Mouse (Mus musculus) hindbrain, embryonic 14.5 days (tissue): ENCODE measurements around the gene Kif3b. TPM values are rescaled to one million over a fixed set of nuclear protein-coding genes. Genes with fewer than 3 reads are reported as not detected.
"Not testable (repeated sequence)": the region's sequence is repeated elsewhere in the genome, so short reads cannot be mapped to it uniquely, and the experiment has no call there.

Source experiments
- ATAC-seq: fragments of 200-750 bp; cut with Nextera tagmentation; 2 replicates; pipeline ENCODE4 v1.8.0; 2017; ENCODE audit warnings: moderate number of reproducible peaks, mild to moderate bottlenecking, moderate TSS enrichment, moderate library complexity; ENCODE audit not compliant: low FRiP score
- DNase-seq: peaks from one replicate; pipeline ENCODE4 v3.0.0-alpha.2; 2015; ENCODE audit warnings: low spot score
- H3K27ac ChIP-seq: fragments of 300-500 bp; sonication (generic); 2 replicates; pipeline ENCODE4 v1.5.1; 2014; ENCODE audit warnings: mild to moderate bottlenecking, moderate library complexity
- H3K27me3 ChIP-seq: fragments of 300-500 bp; sonication (generic); 2 replicates; pipeline ENCODE4 v1.6.1; 2014; ENCODE audit warnings: mild to moderate bottlenecking, low read length, mixed read lengths; ENCODE audit not compliant: control insufficient read depth, insufficient read depth
- H3K36me3 ChIP-seq: fragments of 300-500 bp; sonication (generic); replicated peaks from 2 replicates; pipeline ENCODE4 v1.6.1; 2014; ENCODE audit not compliant: control insufficient read depth, insufficient read depth
- H3K4me1 ChIP-seq: fragments of 300-500 bp; sonication (generic); replicated peaks from 2 replicates; pipeline ENCODE4 v1.6.1; 2014; ENCODE audit warnings: antibody characterized with exemption, low read length, mixed read lengths; ENCODE audit not compliant: control insufficient read depth, insufficient read depth
- H3K4me2 ChIP-seq: fragments of 300-500 bp; sonication (generic); replicated peaks from 2 replicates; pipeline ENCODE4 v1.6.1; 2014; ENCODE audit warnings: mild to moderate bottlenecking, moderate library complexity
- H3K4me3 ChIP-seq: fragments of 300-500 bp; sonication (generic); replicated peaks from 2 replicates; pipeline ENCODE4 v1.5.1; 2014; ENCODE audit warnings: mild to moderate bottlenecking, low read length
- H3K9ac ChIP-seq: fragments of 300-500 bp; sonication (generic); 2 replicates; pipeline ENCODE4 v1.6.1; 2014
- H3K9me3 ChIP-seq: fragments of 300-500 bp; sonication (generic); 2 replicates; pipeline ENCODE4 v1.6.1; 2016; ENCODE audit warnings: low read length; ENCODE audit not compliant: control insufficient read depth
- WGBS: fragments of 180-500 bp; shearing (Covaris S2); extraction: QIAGEN DNeasy Blood & Tissue Kit; methylation state at CpG from one replicate; pipeline ENCODE4 v1.1.7; 2014; 5-methylcytosine and 5-hydroxymethylcytosine counted together
- polyA plus RNA-seq: library from polyadenylated mRNA; unstranded; fragments of >200 nt; fragmentation: Nextera tagmentation; extraction: Ambion mirVana; gene quantifications from 2 replicates; pipeline ENCODE4 v1.2.1, GENCODE M21; 2014

Kif3b gene
- polyA plus RNA-seq, 1 experiment from 2014 or later: 17.3 TPM

DNA sequence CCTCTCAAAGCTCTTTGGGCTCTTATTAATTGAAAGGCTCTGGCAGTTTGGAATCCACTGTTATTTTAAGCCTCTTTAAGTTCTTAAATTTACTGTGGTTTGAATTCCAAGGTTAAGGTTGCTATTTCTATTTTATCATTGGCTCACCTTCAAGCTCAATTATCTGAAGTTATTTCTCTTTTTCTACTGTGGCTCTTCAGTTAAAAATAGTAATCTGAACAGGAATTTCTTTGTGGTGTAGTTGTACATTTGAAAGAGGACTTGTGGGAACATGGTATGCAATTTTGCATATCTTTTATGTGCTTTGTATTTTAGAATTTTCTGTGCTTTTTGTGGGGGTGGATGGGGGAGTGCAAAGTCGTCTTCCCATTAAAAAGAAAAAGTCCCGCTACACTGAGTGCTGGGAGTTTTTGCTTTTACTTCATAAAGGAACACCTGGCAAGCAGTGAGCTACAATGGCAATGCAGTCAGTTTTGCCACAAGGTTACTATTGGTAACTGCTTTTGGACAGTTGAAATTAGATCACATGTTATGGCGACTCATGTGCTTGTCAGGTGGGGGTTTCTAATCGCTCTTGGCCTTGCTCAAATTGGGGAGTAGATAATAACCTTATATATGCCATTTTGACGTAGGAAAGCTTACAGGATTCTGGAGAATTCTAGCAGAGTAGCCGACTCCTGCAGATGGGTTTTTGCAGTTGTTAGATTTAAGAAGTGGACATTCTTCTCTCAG lies 57.1 kb downstream of the Kif3b start:
- H3K4me3 ChIP-seq: peak overlapping the region; percentile 94
- ATAC-seq (no peak), DNase-seq (no peak)
- H3K9ac ChIP-seq: peak overlapping the region; percentile 95
- H3K36me3 ChIP-seq: peaks cover 14% of the 10 kb centered on the region
- H3K9me3 ChIP-seq: no peaks in the 10 kb centered on the region
- H3K27me3 ChIP-seq: no peaks in the 10 kb centered on the region
- peak overlapping the region; percentile 88 for H3K4me2 ChIP-seq
- WGBS: 57% methylated on average over 6 of the region's 6 CpGs
- no peak overlapping the region for H3K27ac ChIP-seq
- H3K4me1 ChIP-seq: peaks cover 27% of the 10 kb centered on the region

GRCm38 (mm10) chr2:153350552-153351181 lies 59.5 kb downstream of the Kif3b start:
- ATAC-seq: no peak
- H3K9ac ChIP-seq: no peak overlapping the region
- H3K4me3 ChIP-seq: no peak overlapping the region
- H3K4me2 ChIP-seq: no peak overlapping the region
- 51% methylated on average over 6 of the region's 6 CpGs for WGBS
- H3K4me1 ChIP-seq: peaks cover 20% of the 10 kb centered on the region
- H3K27me3 ChIP-seq: no peaks in the 10 kb centered on the region
- H3K27ac ChIP-seq: no peak overlapping the region
- H3K9me3 ChIP-seq: no peaks in the 10 kb centered on the region
- peaks cover 35% of the 10 kb centered on the region for H3K36me3 ChIP-seq
- DNase-seq: no peak

- Histone ChIP-seq H3K4me2 (no peak overlapping the region), H3K27me3 (no peaks in the 10 kb centered on the region), H3K4me1 (no peaks in the 10 kb centered on the region), H3K36me3 (peaks cover 67% of the 10 kb centered on the region), H3K27ac (no peak overlapping the region), H3K4me3 (no peak overlapping the region), H3K9ac (no peak overlapping the region), H3K9me3 (no peaks in the 10 kb centered on the region)
- no peak for ATAC-seq
- WGBS: 93% methylated on average over 2 of the region's 2 CpGs
- DNase-seq: no peak
These were observed 63.4 kb downstream of the Kif3b start for GRCm38 (mm10) chr2:153354648-153355047.

DNA sequence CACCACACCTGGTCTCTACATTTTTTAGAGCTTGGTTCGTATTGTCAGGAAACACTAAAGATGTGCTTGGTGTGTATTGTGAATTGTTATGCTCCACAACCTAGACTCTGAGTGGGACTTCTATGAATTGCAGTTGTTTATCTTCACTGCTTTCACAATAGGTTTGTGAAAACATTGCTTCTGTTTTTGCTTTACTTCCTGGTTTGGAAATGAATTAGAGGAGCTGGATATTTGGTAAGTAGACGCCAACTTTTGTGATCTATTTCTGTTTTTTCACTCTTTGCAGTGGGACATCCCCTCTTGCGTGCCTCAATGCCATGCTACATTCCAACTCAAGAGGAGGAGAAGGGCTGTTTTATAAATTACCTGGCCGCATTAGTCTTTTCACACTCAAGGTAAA lies 65.6 kb downstream of the Kif3b start:
- H3K27ac ChIP-seq: no peak overlapping the region
- H3K36me3 ChIP-seq: peaks cover 72% of the 10 kb centered on the region
- no peaks in the 10 kb centered on the region for H3K4me1 ChIP-seq
- H3K4me2 ChIP-seq: no peak overlapping the region
- no peak overlapping the region for H3K9ac ChIP-seq
- no peak for DNase-seq
- WGBS: 97% methylated on average over 4 of the region's 4 CpGs
- ATAC-seq: no peak
- no peaks in the 10 kb centered on the region for H3K9me3 ChIP-seq
- H3K4me3 ChIP-seq: no peak overlapping the region
- H3K27me3 ChIP-seq: no peaks in the 10 kb centered on the region

DNA sequence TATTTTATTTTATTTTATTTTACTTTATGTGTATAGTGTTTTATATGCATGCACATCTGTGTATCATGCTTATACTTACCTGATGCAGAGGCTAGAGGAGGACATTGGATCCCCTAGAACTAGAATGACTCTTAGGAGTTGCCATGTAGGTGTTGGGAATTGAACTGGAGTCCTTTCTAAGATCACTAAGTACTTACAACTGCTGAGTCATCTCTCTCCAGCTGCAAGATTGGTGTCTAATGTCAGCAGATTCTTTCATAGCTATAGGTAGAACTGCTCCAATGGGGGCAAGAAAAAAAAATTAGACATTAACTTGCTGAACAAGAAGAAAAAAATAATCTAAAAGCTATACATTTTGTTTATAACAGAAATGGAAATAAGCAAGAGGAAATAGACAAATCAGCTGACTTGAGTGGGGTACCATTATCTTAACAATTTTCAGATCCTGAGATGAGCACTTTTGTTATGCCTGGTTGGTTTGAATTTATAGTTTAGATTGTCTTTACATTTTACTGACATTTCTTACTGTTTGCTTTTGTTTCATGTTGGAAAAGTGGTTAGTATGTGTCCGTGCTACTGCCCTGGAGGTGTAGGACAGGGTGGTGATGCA lies 70.0 kb downstream of the Kif3b start:
- Histone ChIP-seq H3K27ac (no peak overlapping the region), H3K4me2 (no peak overlapping the region), H3K9me3 (no peaks in the 10 kb centered on the region), H3K9ac (no peak overlapping the region), H3K4me3 (no peak overlapping the region), H3K36me3 (peaks cover 71% of the 10 kb centered on the region), H3K27me3 (no peaks in the 10 kb centered on the region), H3K4me1 (no peaks in the 10 kb centered on the region)
- 92% methylated on average over 1 of the region's 1 CpGs for WGBS
- DNase-seq (no peak), ATAC-seq (no peak)

- not testable (repeated sequence) for DNase-seq, H3K9me3 ChIP-seq, ATAC-seq, H3K4me3 ChIP-seq, H3K27me3 ChIP-seq, H3K4me2 ChIP-seq, H3K27ac ChIP-seq, H3K9ac ChIP-seq, H3K4me1 ChIP-seq
- 97% methylated on average over 14 of the region's 14 CpGs for WGBS
- H3K36me3 ChIP-seq: peaks cover 69% of the 10 kb centered on the region
These were observed 73.3 kb downstream of the Kif3b start for GRCm38 (mm10) chr2:153364531-153364930.

- DNase-seq (no peak), ATAC-seq (no peak)
- peaks cover 36% of the 10 kb centered on the region for H3K36me3 ChIP-seq
- no peaks in the 10 kb centered on the region for H3K27me3 ChIP-seq
- no peak overlapping the region for H3K9ac ChIP-seq
- H3K27ac ChIP-seq: no peak overlapping the region
- H3K4me2 ChIP-seq: no peak overlapping the region
- no peaks in the 10 kb centered on the region for H3K4me1 ChIP-seq
- H3K9me3 ChIP-seq: no peaks in the 10 kb centered on the region
- no peak overlapping the region for H3K4me3 ChIP-seq
These were observed 79.7 kb downstream of the Kif3b start for GRCm38 (mm10) chr2:153370871-153371270.

DNA sequence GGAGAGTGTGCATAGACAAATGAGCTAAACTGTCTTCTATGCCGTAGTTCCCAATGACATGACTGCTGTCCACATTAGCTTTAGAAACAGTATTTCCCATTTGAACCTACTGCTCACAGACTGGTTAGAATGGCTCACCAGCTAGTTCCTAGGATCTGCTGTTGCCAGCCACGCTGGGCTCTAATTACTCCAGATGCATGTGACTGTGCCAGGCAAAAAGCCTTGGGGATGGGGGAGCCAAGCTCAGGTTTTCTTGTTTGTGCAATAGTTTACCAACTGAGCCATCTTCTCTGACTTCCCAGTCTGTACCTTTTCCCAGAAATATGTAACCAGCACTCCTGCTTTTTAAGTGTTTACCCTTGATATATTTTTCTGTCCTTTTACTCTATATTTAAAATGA lies 84.2 kb downstream of the Kif3b start:
- no peak overlapping the region for H3K9ac ChIP-seq
- H3K4me1 ChIP-seq: no peaks in the 10 kb centered on the region
- DNase-seq (no peak), ATAC-seq (no peak)
- H3K4me3 ChIP-seq: no peak overlapping the region
- no peaks in the 10 kb centered on the region for H3K9me3 ChIP-seq
- 69% methylated on average over 2 of the region's 2 CpGs for WGBS
- H3K27ac ChIP-seq: no peak overlapping the region
- no peaks in the 10 kb centered on the region for H3K27me3 ChIP-seq
- no peak overlapping the region for H3K4me2 ChIP-seq
- peaks cover 7% of the 10 kb centered on the region for H3K36me3 ChIP-seq

- H3K27ac ChIP-seq: no peak overlapping the region
- WGBS: 93% methylated on average over 1 of the region's 1 CpGs
- no peak for ATAC-seq
- peaks cover 29% of the 10 kb centered on the region for H3K36me3 ChIP-seq
- no peaks in the 10 kb centered on the region for H3K9me3 ChIP-seq
- DNase-seq: no peak
- no peak overlapping the region for H3K4me3 ChIP-seq
- no peak overlapping the region for H3K9ac ChIP-seq
- H3K4me1 ChIP-seq: no peaks in the 10 kb centered on the region
- no peak overlapping the region for H3K4me2 ChIP-seq
- no peaks in the 10 kb centered on the region for H3K27me3 ChIP-seq
These were observed 89.3 kb downstream of the Kif3b start for GRCm38 (mm10) chr2:153380479-153380878.
